Mouse (Mus musculus): ENCODE results near the gene Mta3. TPM values are rescaled to one million over a fixed set of nuclear protein-coding genes. Genes with fewer than 3 reads are reported as not detected.
A peak's percentile ranks its signal among the peaks of the same experiment; 100 is the strongest.

Gene Mta3
- polyA plus RNA-seq, 2 experiments: 43.1 to 47.8 TPM

DNA sequence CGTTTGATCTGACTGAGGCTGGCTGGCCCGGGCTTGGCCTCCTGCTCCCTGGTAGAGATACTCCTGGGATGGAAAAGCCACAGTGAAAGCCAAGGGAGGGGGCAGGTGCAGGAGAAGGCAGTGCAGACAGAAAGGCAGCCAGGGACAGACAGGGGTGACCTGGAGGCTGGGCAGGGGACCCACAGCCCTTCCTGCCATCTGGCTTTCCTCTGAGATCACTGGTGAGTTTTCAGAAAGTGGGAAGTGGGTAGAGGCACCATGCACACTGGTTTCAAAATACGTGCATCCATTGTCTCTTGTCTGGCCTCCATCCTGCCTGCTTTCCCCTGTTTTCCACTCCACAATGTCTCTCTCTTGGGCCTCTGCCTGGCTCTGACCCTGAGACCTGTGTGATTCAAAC is 123.4 kb downstream of the Mta3 start:
- no peak overlapping the region for H3K27ac ChIP-seq (replicated peaks; ENCODE audit: low read depth, low read length)
- 58% methylated on average over 3 of the region's 3 CpGs for WGBS
- no peaks in the 10 kb centered on the region for H3K9me3 ChIP-seq (ENCODE audit: control insufficient read depth, low read length)
- no peak overlapping the region for H3K4me3 ChIP-seq (replicated peaks; ENCODE audit: low read length)
- no peaks in the 10 kb centered on the region for H3K4me1 ChIP-seq (ENCODE audit: control insufficient read depth, insufficient read depth, low read length)
- H3K27me3 ChIP-seq (ENCODE audit: control insufficient read depth, insufficient read depth, low read length): no peaks in the 10 kb centered on the region
- no peak overlapping the region for H3K4me2 ChIP-seq (replicated peaks; ENCODE audit: low read depth, low read length, severe bottlenecking)
- no peak for TF ChIP-seq POLR2A (IDR thresholded peaks at IDR 0.05; ENCODE audit: borderline replicate concordance, extremely low read depth, insufficient read depth, insufficient read length)
- H3K9ac ChIP-seq (ENCODE audit: low read depth, low read length, severe bottlenecking): no peak overlapping the region
- ATAC-seq (ENCODE audit: low FRiP score, low read depth): no peak
- H3K36me3 ChIP-seq (ENCODE audit: control insufficient read depth, insufficient read depth, low read length): no peaks in the 10 kb centered on the region
- DNase-seq (ENCODE audit: low spot score): no peak

DNA sequence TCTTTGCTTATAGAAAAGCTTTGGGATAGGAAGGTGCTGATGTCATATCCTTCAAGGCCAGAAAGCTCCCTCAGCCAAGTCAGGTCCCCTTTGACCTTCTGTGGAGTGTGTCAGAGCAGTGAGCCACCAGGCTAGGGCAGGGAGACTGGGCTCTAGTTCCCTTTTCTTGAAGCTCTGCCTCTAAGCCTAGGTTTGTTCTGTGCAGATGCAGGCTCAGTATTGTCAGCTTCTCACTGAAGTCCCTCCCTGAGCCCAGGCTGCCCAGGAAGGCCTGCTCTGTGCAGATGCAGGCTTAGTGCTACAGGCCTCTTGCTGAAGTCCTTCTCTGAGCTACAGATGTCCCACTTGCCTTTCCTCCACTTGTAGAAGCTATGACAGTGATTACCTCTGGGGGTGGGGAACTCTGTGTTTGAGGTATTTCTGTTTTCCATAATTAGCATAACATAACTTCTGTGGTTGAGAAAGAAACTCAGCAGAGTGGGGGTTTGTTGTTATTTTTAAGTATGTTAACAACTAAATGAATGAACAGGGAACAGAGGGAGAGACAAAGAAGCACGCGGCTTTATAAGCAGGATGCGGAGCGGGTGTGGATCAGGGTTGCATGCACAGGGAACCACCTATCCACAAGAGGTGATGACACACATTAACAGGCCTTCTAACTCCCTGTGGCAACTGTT is 124.8 kb downstream of the Mta3 start:
- 86% methylated on average over 4 of the region's 4 CpGs for WGBS
- Histone ChIP-seq H3K27ac (replicated peaks; ENCODE audit: low read depth, low read length) (no peak overlapping the region), H3K36me3 (ENCODE audit: control insufficient read depth, insufficient read depth, low read length) (no peaks in the 10 kb centered on the region), H3K4me3 (replicated peaks; ENCODE audit: low read length) (no peak overlapping the region), H3K9me3 (ENCODE audit: control insufficient read depth, low read length) (no peaks in the 10 kb centered on the region), H3K27me3 (ENCODE audit: control insufficient read depth, insufficient read depth, low read length) (no peaks in the 10 kb centered on the region), H3K4me2 (replicated peaks; ENCODE audit: low read depth, low read length, severe bottlenecking) (no peak overlapping the region), H3K4me1 (ENCODE audit: control insufficient read depth, insufficient read depth, low read length) (peaks cover 9% of the 10 kb centered on the region), H3K9ac (ENCODE audit: low read depth, low read length, severe bottlenecking) (no peak overlapping the region)
- DNase-seq (ENCODE audit: low spot score) (no peak), ATAC-seq (ENCODE audit: low FRiP score, low read depth) (no peak)
- no peak for TF ChIP-seq POLR2A (IDR thresholded peaks at IDR 0.05; ENCODE audit: borderline replicate concordance, extremely low read depth, insufficient read depth, insufficient read length)

DNA sequence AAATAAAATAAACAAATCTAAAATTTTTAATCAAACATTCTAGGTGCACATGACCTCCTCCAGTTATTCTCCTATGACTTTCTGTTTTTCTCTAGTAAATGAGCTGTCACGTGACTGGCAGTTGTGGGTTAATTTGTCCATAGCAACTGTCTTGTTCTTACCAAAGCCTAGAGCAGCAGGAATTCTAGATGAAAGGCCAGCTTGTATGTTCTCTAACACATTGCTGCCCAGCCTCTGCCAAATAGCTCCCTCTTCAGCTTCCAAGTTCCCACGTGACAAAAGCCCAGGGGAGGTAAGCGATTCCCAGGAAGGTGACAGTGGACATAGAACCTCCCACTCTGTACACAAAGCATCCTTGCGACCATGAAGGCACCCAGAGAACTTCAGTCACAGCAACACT is 128.2 kb downstream of the Mta3 start:
- H3K27ac ChIP-seq (replicated peaks; ENCODE audit: low read depth, low read length): no peak overlapping the region
- 60% methylated on average over 4 of the region's 4 CpGs for WGBS

GRCm38 (mm10) chr17:83836048-83836447 is 130.1 kb downstream of the Mta3 start:
- 43% methylated on average over 3 of the region's 3 CpGs for WGBS
- Histone ChIP-seq H3K4me1 (ENCODE audit: control insufficient read depth, insufficient read depth, low read length) (peaks cover 25% of the 10 kb centered on the region), H3K9ac (ENCODE audit: low read depth, low read length, severe bottlenecking) (no peak overlapping the region), H3K4me3 (replicated peaks; ENCODE audit: low read length) (no peak overlapping the region), H3K36me3 (ENCODE audit: control insufficient read depth, insufficient read depth, low read length) (no peaks in the 10 kb centered on the region), H3K4me2 (replicated peaks; ENCODE audit: low read depth, low read length, severe bottlenecking) (no peak overlapping the region), H3K27me3 (ENCODE audit: control insufficient read depth, insufficient read depth, low read length) (no peaks in the 10 kb centered on the region), H3K27ac (replicated peaks; ENCODE audit: low read depth, low read length) (0 out of 2 replicates have a peak overlapping the region, but pooled peaks have one; percentile 2), H3K9me3 (ENCODE audit: control insufficient read depth, low read length) (no peaks in the 10 kb centered on the region)
- DNase-seq (ENCODE audit: low spot score) (no peak), ATAC-seq (ENCODE audit: low FRiP score, low read depth) (no peak)
- no peak for TF ChIP-seq POLR2A (IDR thresholded peaks at IDR 0.05; ENCODE audit: borderline replicate concordance, extremely low read depth, insufficient read depth, insufficient read length)

More for the DNA sequence above, 128.2 kb downstream of the Mta3 start:
- ATAC-seq (ENCODE audit: low FRiP score, low read depth) (no peak), DNase-seq (ENCODE audit: low spot score) (no peak)
- Histone ChIP-seq H3K4me3 (replicated peaks; ENCODE audit: low read length) (no peak overlapping the region), H3K4me1 (ENCODE audit: control insufficient read depth, insufficient read depth, low read length) (peaks cover 25% of the 10 kb centered on the region), H3K9me3 (ENCODE audit: control insufficient read depth, low read length) (no peaks in the 10 kb centered on the region), H3K36me3 (ENCODE audit: control insufficient read depth, insufficient read depth, low read length) (no peaks in the 10 kb centered on the region), H3K9ac (ENCODE audit: low read depth, low read length, severe bottlenecking) (no peak overlapping the region), H3K4me2 (replicated peaks; ENCODE audit: low read depth, low read length, severe bottlenecking) (no peak overlapping the region), H3K27me3 (ENCODE audit: control insufficient read depth, insufficient read depth, low read length) (no peaks in the 10 kb centered on the region)
- TF ChIP-seq POLR2A (IDR thresholded peaks at IDR 0.05; ENCODE audit: borderline replicate concordance, extremely low read depth, insufficient read depth, insufficient read length): no peak

DNA sequence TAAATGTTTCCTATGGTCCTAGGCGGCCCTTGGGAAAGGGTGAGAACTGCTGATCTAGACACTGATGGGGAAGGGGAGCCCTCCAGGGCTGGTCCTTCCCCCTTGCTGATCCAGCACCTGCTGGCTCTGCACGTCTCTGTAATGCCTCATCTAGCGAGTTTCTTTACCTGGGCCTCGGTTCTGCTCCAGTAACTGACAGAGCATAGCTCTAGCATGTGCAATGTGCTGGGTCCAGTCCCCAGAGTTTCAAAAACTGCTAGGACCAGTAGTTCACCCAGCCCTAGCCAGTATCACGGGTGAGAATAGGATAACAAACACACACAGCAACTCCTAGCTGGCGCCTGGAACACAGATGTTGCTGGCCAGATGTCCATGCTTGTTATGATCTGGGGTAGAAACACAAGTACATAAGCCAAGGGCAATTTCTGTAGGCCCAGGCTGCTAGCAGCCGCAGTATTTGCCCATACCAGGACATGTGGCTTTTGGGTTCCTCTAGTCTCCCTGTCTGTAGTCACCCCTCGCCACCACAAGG is 131.8 kb downstream of the Mta3 start:
- Histone ChIP-seq H3K9me3 (ENCODE audit: control insufficient read depth, low read length) (no peaks in the 10 kb centered on the region), H3K4me3 (replicated peaks; ENCODE audit: low read length) (no peak overlapping the region), H3K9ac (ENCODE audit: low read depth, low read length, severe bottlenecking) (no peak overlapping the region), H3K4me2 (replicated peaks; ENCODE audit: low read depth, low read length, severe bottlenecking) (no peak overlapping the region), H3K27ac (replicated peaks; ENCODE audit: low read depth, low read length) (0 out of 2 replicates have a peak overlapping the region, but pooled peaks have one; percentile 8), H3K36me3 (ENCODE audit: control insufficient read depth, insufficient read depth, low read length) (no peaks in the 10 kb centered on the region), H3K27me3 (ENCODE audit: control insufficient read depth, insufficient read depth, low read length) (no peaks in the 10 kb centered on the region), H3K4me1 (ENCODE audit: control insufficient read depth, insufficient read depth, low read length) (peaks cover 25% of the 10 kb centered on the region)
- ATAC-seq (ENCODE audit: low FRiP score, low read depth) (no peak), DNase-seq (ENCODE audit: low spot score) (no peak)
- WGBS: 31% methylated on average over 8 of the region's 8 CpGs
- TF ChIP-seq POLR2A (IDR thresholded peaks at IDR 0.05; ENCODE audit: borderline replicate concordance, extremely low read depth, insufficient read depth, insufficient read length): no peak

Measured in limb, embryonic 14.5 days (tissue).